Mouse (Mus musculus) gastrocnemius, postnatal 10 days (tissue): Measurements from ENCODE around the gene Castor1. TPM values are rescaled to one million over a fixed set of nuclear protein-coding genes. Genes with fewer than 3 reads are reported as not detected.
"Not testable (repeated sequence)": the region's sequence is repeated elsewhere in the genome, so short reads cannot be mapped to it uniquely, and the experiment has no call there.

Experiments
- DNase-seq: peaks from one replicate; pipeline ENCODE4 v3.0.0; 2021; ENCODE audit warnings: mixed read lengths
- long read RNA-seq, 2 experiments: library from polyadenylated mRNA; stranded (forward); transcript quantifications; one replicate each; pipeline ENCODE4 v2.0.0; 2021
- total RNA-seq, 2 experiments: library from RNA; stranded (reverse); gene quantifications; 2 replicates each; pipeline ENCODE4 v1.2.3; 2021

The Castor1 gene
- 1 to 10 TPM; 5.9 to 6.9 TPM for total RNA-seq
- long read RNA-seq, experiment 1, partial matches to known transcripts: 1 of 5 reads
- long read RNA-seq, experiment 1, other reads (novel, unspliced or antisense): 1 of 5 reads
- long read RNA-seq, experiment 2, partial matches to known transcripts: 0 of 4 reads
- long read RNA-seq, experiment 2, other reads (novel, unspliced or antisense): 1 of 4 reads

DNA sequence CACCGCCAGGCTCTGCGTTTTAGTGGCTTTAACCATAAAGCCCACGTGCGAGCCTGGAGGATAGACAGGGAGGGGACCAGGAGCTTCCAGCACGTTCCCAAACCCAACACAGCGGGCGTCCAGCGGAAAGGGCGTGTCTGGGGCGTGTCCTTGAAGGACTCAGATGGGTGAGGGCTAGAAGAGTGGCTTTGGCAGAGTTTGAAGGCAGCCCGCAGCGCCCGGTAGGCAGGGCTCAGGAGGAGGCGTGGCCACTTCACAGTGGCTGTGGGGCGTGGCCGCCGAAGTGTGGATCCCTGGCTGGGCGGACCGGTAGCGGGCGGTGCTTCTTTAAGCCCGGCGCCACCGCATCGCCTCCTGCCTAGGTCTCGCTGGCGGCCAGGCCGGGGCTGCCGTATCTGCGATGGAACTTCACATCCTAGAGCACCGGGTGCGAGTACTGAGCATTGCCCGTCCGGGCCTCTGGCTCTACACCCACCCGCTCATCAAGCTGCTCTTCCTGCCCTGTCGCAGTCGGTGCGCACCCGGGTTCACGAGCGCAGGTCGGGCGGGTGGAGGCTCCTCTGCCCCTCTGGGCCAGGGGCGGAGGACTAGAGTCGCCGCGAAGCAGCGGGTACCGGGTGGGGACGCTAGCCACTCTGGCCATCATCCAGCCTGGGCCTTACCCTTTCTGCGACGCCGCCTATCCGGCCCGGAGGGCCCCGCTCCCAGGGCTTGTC lies at the start of gene Castor1:
Castor1 (plus strand) TSS at position 312 of the 716 bp plus-strand sequence.
- peak; percentile 77 for DNase-seq

DNA sequence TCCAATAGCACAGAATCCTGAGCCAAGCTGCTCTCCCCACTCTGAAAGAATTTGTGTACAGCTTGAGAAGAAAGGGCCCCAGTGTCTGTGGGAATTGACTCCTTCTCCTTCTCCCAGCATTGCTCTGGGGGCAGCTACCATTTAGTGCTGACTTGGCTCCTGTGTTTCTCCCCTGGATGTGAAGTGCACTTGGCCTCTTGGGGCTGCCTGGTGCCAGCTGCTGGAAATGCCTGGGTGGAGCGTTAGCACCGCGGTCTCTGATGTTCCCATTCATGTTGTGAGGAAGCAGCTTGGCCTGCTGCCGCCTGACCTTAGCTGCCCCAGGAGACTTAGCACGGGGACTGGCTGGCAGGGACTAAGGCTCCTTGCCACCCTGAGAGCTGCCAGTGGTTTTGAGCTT lies 43.4 kb upstream of the Castor1 start:
- DNase-seq: peak; percentile 70

DNA sequence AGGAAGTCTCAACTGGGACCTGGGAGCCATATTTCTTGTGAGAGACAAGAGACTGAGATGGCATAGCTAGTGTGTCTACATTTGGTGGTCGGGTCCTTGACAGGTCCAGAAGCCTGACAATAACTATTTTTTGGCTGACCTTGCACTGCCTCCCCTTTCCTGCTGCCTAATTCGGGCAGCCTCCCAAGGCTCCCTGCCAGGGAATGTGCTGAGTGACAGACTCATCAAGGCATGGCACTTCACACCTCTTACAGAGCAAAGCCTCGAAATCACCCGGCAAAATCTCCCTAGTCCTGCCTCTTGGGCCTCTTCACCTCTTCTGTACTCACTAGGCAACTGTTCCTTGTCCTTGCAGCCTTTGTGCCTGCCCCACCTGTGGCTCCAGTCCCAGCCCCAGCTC lies 40.3 kb upstream of the Castor1 start:
- no peak for DNase-seq

GRCm38 (mm10) chr11:4182061-4182460 lies 36.0 kb upstream of the Castor1 start:
- no peak for DNase-seq

DNA sequence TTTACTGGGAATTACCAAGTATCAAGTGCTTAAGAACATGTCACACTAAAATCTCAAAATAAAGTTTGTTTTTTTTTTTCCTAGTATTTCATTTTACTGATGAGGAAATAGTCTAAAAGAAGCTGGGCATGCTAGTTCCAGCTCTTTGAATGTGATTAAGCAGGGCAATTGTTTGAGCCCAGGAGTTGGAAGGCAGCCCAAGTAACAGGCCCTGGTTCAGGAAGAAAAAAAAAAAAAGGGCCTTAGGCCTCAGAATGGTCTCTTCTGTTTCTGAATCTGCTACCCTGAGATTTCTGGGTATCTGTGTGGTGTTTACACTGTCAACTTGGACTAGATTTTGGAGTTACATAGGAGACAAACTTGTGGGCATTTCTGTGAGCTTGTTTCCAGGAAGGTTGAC lies 34.5 kb upstream of the Castor1 start:
- DNase-seq: no peak

DNA sequence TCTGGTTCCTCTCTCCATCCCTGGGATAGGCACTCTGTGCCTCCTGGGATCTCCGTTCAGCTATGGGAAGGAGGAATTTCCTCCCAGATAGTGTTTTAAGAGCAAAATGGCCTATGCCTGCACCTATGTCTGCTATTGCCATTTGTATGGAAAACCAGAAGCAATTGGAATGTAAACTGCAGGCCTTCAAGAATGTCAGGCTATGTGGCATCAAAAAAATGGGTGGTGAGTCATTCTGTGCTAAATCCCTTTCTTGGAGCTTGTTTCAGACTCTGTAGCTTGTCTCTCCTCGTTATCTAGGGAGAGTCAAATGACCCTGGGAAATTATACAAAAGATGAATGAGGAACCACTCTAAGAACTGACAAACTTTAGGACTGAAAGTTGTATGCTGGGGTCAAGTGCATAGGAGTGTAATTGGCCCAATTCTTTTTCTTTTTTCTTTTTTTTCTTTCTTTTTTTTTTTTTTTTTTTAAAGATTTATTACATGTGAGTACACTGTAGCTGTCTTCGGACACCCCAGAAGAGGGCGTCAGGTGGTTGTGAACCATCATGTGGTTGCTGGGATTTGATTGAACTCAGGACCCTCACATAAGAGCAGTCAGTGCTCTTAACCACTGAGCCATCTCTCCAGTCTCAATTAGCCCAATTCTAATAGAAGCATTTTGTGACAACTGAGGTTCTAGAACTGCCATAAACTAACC lies 33.6 kb upstream of the Castor1 start:
- DNase-seq: no peak

GRCm38 (mm10) chr11:4185480-4185879 lies 32.5 kb upstream of the Castor1 start:
- not testable (repeated sequence) for DNase-seq

DNA sequence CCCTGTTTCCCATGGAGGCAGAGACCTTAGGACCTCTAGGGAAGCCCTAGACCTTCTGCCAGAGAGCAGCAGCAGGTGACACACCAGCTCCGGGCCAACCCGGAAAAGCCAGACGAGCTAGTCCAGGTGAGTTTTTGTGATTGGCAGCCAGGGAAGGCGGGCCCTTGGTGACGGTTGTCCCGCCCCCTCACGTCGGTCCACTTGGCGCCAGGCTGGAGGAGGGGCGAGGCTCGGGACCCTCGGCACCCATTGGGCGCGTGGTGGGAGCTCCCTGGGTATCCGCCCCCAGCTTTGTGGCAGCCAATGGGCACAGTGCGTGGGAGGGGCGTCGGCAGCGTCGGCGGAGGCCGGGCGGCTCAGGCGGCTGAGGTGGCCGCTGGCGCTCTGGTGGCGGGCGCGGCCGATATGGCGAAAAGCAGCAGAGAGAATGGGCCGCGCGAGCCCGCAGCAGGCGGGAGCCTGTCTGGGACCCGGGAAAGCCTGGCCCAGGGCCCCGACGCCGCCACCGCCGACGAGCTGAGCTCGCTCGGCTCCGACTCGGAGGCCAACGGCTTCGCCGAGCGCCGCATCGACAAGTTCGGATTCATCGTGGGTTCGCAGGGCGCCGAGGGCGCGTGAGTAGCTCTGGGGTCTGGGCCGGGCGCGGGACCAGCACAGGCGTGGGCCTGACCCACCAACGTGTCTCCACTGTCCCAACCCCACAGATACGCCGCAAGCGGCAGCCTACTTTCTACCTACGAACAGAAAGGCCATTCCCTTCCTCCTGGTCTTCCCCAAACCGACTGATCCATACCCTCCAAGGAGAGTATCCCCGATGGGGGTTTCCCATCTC lies 31.3 kb upstream of the Castor1 start, which contains the start of gene Tbc1d10a:
Tbc1d10a (plus strand) TSS at position 304 of the 832 bp plus-strand sequence.
- DNase-seq: peak; percentile 94

DNA sequence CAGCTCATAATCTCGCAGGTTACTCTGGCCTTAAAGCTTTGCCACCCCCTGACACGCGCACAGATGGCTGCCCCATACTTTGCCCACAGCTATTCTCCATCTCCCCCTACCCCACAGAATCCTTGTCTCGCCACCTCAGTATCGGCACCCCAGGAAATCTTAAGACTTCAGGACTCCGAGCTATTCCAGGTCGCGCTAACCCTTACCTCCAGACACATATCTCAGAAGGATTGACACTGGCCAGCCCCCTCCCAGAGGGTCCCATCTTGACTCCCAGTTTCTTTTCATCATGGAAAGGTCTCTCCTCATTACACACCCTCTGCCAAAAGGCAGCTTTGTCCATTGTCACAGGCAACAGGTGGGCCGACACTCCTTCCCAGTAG lies 30.7 kb upstream of the Castor1 start:
- no peak for DNase-seq

GRCm38 (mm10) chr11:4189182-4189581 lies 28.8 kb upstream of the Castor1 start:
- DNase-seq: no peak

GRCm38 (mm10) chr11:4190677-4191076 lies 27.3 kb upstream of the Castor1 start:
- no peak for DNase-seq

- no peak for DNase-seq
These were observed 25.3 kb upstream of the Castor1 start for GRCm38 (mm10) chr11:4192757-4193156.

GRCm38 (mm10) chr11:4193420-4193819 lies 24.6 kb upstream of the Castor1 start:
- DNase-seq: no peak

DNA sequence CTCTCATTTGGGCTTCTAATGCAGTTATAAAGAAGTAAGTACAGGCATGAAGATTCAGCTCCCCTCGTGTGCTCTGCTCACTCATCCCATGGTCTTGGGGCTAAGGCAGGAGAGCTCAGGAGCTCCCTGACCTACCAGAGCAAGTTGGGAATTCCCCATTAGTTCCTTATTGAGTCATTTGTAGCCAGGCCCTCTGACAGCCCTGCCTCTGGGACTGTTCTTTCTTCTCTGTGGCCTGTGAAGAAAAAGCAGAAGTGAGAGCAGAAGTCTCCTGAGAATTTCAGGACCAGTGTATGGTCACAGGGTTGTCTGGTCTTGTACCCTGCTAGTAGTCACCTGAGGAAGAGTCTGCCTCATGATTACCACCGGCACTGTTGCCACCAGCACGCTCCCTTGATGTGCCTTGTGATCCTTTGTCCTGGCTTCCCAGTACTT lies 22.4 kb upstream of the Castor1 start:
- DNase-seq: no peak

- no peak for DNase-seq
These were observed 21.4 kb upstream of the Castor1 start for GRCm38 (mm10) chr11:4196636-4197035.

GRCm38 (mm10) chr11:4197691-4198090 lies 20.3 kb upstream of the Castor1 start:
- no peak for DNase-seq

DNA sequence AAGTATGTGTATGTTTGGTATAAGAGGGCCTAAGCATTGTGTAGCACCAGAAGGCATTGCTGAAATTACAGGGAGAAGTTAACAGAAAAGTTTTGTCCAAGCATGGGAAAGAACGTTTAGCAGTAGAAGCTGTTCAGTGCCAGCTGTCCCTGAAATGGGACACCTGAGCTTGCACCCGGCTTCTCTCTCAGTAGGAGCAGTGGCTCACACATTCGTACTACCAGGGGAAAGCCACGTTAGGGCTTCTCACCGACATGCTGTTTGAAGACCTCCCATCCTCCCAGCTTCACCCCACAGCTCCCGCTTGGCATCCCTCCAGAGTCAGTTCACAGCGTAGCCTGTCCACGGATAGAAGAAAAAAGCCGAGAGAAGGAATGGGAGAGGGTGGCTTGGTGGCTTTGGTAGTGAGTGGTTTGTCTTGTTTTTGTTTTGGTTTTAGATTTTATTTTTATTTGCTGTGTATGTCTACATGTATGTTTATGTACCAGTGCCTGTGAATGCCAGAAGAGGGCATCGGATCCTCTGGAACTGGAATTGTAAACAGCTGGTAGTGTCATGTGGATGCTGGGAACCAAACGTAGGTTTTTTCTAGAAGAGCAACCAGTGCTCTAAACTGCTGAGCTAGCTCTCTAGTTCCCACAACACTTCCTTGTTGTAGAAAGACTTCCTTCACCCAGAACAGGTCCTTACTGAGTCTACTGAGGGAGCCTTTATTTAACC lies 15.9 kb upstream of the Castor1 start:
- DNase-seq: no peak

- DNase-seq: no peak
These were observed 14.9 kb upstream of the Castor1 start for GRCm38 (mm10) chr11:4202995-4203704.

- peak; percentile 50 for DNase-seq
These were observed 14.3 kb upstream of the Castor1 start for GRCm38 (mm10) chr11:4203705-4204074.

DNA sequence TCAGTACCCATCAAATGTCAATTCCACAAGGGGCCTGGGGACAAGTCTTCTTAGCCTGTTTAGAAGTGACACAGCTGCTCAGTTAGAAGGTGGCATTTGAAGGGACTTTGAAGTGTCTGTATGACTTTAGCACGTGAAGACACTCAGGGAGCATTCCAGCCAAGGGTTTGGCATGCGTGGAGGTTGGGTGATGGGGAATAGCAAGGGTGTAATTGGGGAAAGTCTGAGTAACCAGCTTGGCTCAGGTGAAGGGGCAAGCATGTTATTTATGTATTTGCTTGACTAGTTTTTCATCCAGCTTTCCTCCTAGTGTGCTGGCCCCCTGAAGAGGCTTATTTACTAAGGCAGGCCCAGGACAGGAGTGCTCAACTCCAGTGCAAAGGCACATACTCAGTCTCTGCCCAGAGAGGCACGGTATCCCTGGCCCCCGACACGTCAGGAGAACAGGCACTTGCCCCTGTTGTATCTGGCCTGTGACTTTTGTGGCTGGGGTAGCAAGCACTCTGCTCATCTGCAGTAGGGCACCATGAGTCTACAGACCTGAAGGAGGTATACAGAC lies 12.8 kb upstream of the Castor1 start:
- DNase-seq: no peak

DNA sequence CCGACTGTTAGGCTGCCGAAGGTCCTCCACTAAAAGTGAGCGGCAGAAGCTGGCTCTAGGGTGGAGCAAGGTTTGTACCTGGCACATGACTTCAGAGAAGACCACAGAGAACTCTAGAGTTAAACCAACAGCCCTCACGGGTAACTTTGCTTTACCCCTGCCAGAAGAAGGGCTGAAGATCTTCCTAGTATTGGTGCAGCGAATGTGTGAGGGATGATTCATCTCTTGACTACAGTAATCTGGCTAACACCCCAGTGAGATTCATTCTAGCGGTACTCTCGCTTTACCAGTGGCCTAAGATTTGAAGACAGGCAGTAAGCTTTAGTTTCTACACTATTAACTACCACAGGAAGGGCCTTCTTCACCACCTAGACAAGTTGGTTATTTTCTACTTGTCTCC lies 12.1 kb upstream of the Castor1 start:
- no peak for DNase-seq
